Mouse (Mus musculus) cerebellum, adult 9-10 months (tissue): ENCODE measurements at regions not wholly inside any gene's neighbourhood (a gene's known extent, or its start where the extent isn't known, plus 50 kb on each side); places are given as distances from the start of the nearest gene placed in this dataset.

Experiments
- DNase-seq: peaks from one replicate; pipeline ENCODE4 v3.0.0; 2022

DNA sequence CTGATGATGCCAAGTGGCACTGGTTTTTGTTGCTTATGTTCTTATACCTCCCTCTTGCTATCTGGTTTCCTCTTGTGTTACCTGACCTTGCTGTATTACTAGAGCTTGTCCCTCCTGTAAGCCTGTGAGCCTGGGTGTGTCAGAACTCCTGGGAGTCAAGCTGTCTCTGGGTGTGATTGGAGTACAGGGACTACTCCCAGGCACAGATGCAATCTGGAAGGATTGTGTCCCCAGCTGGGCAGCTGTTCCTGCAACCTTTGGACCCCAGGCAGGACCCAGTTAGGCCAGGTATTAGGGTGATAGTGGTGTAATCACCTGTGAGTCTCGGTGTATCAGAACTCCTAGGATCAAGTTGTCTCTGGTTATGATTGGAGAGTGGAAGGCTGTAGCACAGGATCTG, 97.4 kb upstream of the Dock11 start:
- DNase-seq, result no peak

GRCm38 (mm10) chrX:35813206-35813605, 75.4 kb upstream of the Dock11 start:
- peak; percentile 10 for DNase-seq

GRCm38 (mm10) chrX:35834411-35834810, 54.2 kb upstream of the Dock11 start:
- DNase-seq, result peak; percentile 28

- DNase-seq, result no peak
Observed at GRCm38 (mm10) chrX:35838064-35838463, 50.6 kb upstream of the Dock11 start.
